Mouse (Mus musculus) neural tube, embryonic 14.5 days (tissue): Measurements from ENCODE around the gene Scgb2b2. TPM values are rescaled to one million over a fixed set of nuclear protein-coding genes. Genes with fewer than 3 reads are reported as not detected.

Experiments
- ATAC-seq: fragments of 200-750 bp; cut with Nextera tagmentation; 2 replicates; pipeline ENCODE4 v1.8.0; 2017; ENCODE audit warnings: low read depth, mild to moderate bottlenecking, moderate TSS enrichment, moderate library complexity
- H3K27ac ChIP-seq: fragments of 300-500 bp; sonication (generic); 2 replicates; pipeline ENCODE4 v1.5.1; 2014; ENCODE audit warnings: low read depth, mild to moderate bottlenecking, control low read depth, low read length, moderate library complexity, mixed read lengths
- H3K27me3 ChIP-seq: fragments of 300-500 bp; sonication (generic); 2 replicates; pipeline ENCODE4 v1.6.1; 2014; ENCODE audit warnings: low read length; ENCODE audit not compliant: control insufficient read depth, insufficient read depth
- H3K36me3 ChIP-seq: fragments of 300-500 bp; sonication (generic); 2 replicates; pipeline ENCODE4 v1.6.1; 2014; ENCODE audit warnings: low read length, mixed read lengths; ENCODE audit not compliant: control insufficient read depth, insufficient read depth
- H3K4me1 ChIP-seq: fragments of 300-500 bp; sonication (generic); 2 replicates; pipeline ENCODE4 v1.6.1; 2014; ENCODE audit warnings: low read length; ENCODE audit not compliant: control insufficient read depth, insufficient read depth
- H3K4me2 ChIP-seq: fragments of 300-500 bp; sonication (generic); 2 replicates; pipeline ENCODE4 v1.6.1; 2014; ENCODE audit warnings: mild to moderate bottlenecking, low read depth, low read length, control low read depth
- H3K4me3 ChIP-seq: fragments of 300-500 bp; sonication (generic); 2 replicates; pipeline ENCODE4 v1.5.1; 2014; ENCODE audit warnings: low read depth, low read length, control low read depth, mixed read lengths
- H3K9ac ChIP-seq: fragments of 300-500 bp; sonication (generic); replicated peaks from 2 replicates; pipeline ENCODE4 v1.6.1; 2014; ENCODE audit warnings: low read depth, mild to moderate bottlenecking, control low read depth, low read length, mixed read lengths
- H3K9me3 ChIP-seq: fragments of 300-500 bp; sonication (generic); 2 replicates; pipeline ENCODE4 v1.6.1; 2016; ENCODE audit warnings: low read length; ENCODE audit not compliant: control insufficient read depth
- WGBS: fragments of 180-500 bp; shearing (Covaris S2); extraction: QIAGEN DNeasy Blood & Tissue Kit; methylation state at CpG from one replicate; pipeline ENCODE4 v1.1.7; 2014; 5-methylcytosine and 5-hydroxymethylcytosine counted together
- polyA plus RNA-seq: library from polyadenylated mRNA; unstranded; fragments of >200 nt; fragmentation: Nextera tagmentation; extraction: Ambion mirVana; gene quantifications from 2 replicates; pipeline ENCODE4 v1.2.1, GENCODE M21; 2014

The Scgb2b2 gene
- polyA plus RNA-seq: not detected in 2 replicates

DNA sequence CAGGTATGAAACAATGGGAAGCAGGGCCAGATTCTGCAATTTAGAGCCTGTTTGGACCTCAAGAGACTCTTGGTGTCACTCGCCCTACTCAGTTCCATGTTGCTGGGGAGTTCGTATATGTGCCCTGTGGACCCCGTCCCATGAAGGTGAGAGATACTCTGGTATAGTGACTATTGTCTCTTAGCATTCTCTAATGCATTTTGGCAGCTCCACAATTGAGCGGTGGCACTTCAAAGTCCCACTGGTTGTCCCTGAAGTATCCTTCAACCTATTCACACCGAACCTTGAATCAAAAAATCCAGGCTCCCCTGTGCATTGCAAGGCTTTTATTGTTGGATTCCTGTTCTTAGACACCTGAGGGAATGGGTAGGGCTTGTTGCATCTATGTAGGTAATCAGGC lies at the start of gene Scgb2b2:
Gene Scgb2b2 (plus strand): TSS at position 301 of the 400 bp plus-strand sequence.
- WGBS: 83% methylated on average over 5 of the region's 5 CpGs
- H3K4me1 ChIP-seq: no peaks in the 10 kb centered on the region
- no peak within 1 kb of the TSS for H3K4me3 ChIP-seq
- H3K27ac ChIP-seq: no peak within 1 kb of the TSS
- H3K9ac ChIP-seq: no peak within 1 kb of the TSS
- no peaks in the 10 kb centered on the region for H3K27me3 ChIP-seq
- ATAC-seq: no peak
- no peaks in the 10 kb centered on the region for H3K36me3 ChIP-seq
- no peak within 1 kb of the TSS for H3K4me2 ChIP-seq
- peaks cover 9% of the 10 kb centered on the region for H3K9me3 ChIP-seq

- no peak within 1 kb of the TSS for H3K4me2 ChIP-seq
- no peaks in the 10 kb centered on the region for H3K36me3 ChIP-seq
- no peak within 1 kb of the TSS for H3K27ac ChIP-seq
- H3K9me3 ChIP-seq: peaks cover 9% of the 10 kb centered on the region
- H3K9ac ChIP-seq: no peak within 1 kb of the TSS
- no peaks in the 10 kb centered on the region for H3K27me3 ChIP-seq
- ATAC-seq: no peak
- WGBS: 86% methylated on average over 3 of the region's 3 CpGs
- no peak within 1 kb of the TSS for H3K4me3 ChIP-seq
- no peaks in the 10 kb centered on the region for H3K4me1 ChIP-seq
Observed at GRCm38 (mm10) chr7:31291721-31292120, 1.4 kb downstream of the Scgb2b2 start, which contains the start of gene Scgb1b2. Gene Scgb1b2 (minus strand): TSS chr7:31291821.

Other genes with a start within 250 kb of the Scgb2b2 start
- gene Fxyd5, start 248.0 kb upstream of the Scgb2b2 start, polyA plus RNA-seq: 7.8 and 12.9 TPM in 2 replicates
- gene Fxyd7, start 239.0 kb upstream of the Scgb2b2 start, polyA plus RNA-seq: 252 and 299 TPM in 2 replicates
- gene Fxyd1, start 233.3 kb upstream of the Scgb2b2 start, polyA plus RNA-seq: 9.6 and 22.9 TPM in 2 replicates
- 1.1 TPM in 1 of 2 replicates, not detected in the other for gene Lgi4, start 231.2 kb upstream of the Scgb2b2 start, polyA plus RNA-seq
- 0.35 TPM in 1 of 2 replicates, not detected in the other for gene Fxyd3, start 213.8 kb upstream of the Scgb2b2 start, polyA plus RNA-seq
- gene Hpn, start 175.2 kb upstream of the Scgb2b2 start, polyA plus RNA-seq: 0.67 TPM in 1 of 2 replicates, not detected in the other
- 12.0 and 17.6 TPM in 2 replicates for gene Scn1b, start 163.5 kb upstream of the Scgb2b2 start, polyA plus RNA-seq
- 180 and 208 TPM in 2 replicates for gene Gramd1a, start 134.6 kb upstream of the Scgb2b2 start, polyA plus RNA-seq
- not detected in 2 replicates for gene Scgb1b2, start 1.3 kb downstream of the Scgb2b2 start, polyA plus RNA-seq
- not detected in 2 replicates for gene Scgb2b3, start 71.6 kb downstream of the Scgb2b2 start, polyA plus RNA-seq
- gene Scgb1b3, start 85.1 kb downstream of the Scgb2b2 start, polyA plus RNA-seq: not detected in 2 replicates